Mouse (Mus musculus) brain, embryonic 18.5 days (tissue): ENCODE data around the gene Ncbp1.
"Not testable (repeated sequence)": the region's sequence is repeated elsewhere in the genome, so short reads cannot be mapped to it uniquely, and the experiment has no call there.

Experiments
- DNase-seq: peaks from one replicate; pipeline ENCODE4 v3.0.0-alpha.2; 2012; ENCODE audit warnings: low read depth, low spot score

Gene Ncbp1

DNA sequence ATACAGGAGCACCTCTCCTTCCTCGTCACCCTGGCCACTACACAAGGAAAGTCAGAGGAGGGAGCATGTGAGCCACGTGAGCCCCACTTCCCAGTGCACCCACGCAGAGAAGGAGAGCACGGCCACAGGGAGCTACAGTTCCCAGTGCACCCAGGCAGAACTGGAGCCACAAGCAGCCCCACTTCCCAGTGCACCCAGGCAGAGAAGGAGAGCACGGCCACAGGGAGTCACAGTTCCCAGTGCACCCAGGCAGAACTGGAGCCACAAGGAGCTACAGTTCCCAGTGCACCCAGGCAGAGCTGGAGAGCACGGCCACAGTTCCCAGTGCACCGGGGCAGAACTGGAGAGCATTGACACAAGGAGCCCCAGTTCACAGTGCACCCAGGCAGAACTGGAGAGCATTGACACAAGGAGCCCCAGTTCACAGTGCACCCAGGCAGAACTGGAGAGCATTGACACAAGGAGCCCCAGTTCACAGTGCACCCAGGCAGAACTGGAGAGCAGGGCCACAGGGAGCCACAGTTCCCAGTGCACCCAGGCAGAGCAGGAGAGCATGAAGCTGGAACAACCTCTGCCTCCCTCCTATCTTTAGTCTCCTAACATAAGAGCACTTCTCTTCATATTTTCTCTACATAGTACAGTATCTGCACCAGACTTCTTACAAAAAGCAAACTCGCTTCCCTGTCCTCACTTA lies 9.0 kb upstream of the Ncbp1 start:
- DNase-seq = no peak

DNA sequence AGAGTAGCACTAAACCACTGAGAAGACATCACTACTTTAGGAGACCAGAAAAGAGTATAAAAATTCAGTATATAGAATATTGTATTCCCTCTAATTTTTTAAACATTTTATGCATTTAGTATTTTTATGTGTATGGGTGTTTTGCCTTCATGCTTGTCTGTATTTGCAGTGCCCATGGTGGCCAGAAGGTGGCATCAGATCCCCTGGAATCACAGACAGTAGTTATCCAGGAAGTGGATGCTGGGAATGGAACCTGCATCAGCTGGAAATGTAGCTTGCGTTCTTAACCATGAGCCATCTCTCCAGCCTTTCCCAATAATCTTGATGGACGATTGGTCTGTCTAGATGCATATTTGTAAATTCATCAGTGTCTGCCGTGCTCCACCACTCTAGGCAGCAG lies 8.2 kb upstream of the Ncbp1 start:
- DNase-seq = no peak

DNA sequence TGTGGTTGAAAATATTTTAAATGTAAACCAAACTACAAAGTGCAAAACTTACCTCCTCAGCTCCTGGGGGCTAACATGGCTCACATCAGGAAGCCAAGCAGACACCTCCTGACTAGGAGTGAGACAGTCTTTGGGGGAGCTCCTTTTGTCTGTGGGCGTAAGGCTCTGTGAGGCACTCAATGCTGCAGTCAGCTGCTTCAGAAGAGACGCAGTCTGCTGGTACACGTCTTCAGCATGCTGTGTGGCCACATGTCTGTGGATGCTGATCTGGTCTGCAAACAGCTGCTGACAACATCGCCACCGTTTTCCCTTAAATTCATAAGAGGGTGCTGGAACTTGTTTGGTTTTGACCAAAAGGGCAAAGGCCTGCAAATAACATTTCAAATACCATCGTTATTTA lies 6.6 kb upstream of the Ncbp1 start:
- no peak for DNase-seq

DNA sequence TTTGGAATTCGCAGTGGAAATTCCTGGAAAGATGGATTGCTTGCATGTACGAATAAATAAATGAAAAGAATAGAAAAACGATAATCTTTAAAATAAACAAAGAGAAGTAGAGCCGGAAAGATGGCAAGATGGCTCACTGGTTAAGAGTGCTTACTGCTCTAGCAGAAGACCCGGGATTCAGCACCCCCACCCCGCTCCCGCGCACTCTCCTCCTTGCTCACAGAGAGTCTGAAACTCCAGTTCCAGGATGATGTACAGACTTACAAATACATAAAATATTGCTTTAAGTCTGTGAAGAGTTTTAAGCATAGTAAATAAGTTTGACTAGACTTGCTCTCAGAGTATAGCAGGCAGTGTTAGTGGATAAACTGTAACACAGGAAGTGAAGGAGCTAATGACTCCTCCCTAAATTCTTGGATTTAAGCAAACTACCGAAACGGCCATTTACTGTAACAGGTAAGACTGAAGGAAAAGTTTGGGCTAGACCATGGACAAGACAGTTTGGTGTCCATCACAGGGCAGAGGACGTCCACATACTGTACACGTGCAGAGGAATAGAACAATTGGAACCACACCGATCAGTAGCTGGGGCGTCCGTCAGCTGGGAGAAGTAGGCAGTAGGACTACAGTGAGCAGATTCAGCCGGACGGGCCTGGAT lies 655 bp upstream of the Ncbp1 start:
- peak; percentile 10 for DNase-seq

DNA sequence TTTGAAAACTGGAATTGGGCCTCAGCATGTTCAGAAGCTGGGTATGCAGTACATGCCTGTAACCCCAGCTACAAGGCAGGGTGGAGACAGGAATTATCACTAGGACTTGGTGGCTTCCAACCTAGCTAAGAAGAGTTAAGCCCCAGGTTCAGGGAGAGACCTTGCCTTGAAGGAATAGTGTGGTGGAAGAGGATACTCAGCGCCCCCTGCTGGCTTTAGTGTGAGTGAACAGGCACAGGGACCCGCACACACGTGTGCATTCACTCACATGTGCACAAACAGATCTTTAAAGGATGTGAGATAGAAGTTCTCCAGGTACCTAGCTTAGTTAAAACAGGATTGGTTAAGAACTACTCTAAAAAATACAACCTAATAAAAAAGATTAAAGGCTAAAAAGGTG lies 5.9 kb downstream of the Ncbp1 start:
- DNase-seq = no peak

DNA sequence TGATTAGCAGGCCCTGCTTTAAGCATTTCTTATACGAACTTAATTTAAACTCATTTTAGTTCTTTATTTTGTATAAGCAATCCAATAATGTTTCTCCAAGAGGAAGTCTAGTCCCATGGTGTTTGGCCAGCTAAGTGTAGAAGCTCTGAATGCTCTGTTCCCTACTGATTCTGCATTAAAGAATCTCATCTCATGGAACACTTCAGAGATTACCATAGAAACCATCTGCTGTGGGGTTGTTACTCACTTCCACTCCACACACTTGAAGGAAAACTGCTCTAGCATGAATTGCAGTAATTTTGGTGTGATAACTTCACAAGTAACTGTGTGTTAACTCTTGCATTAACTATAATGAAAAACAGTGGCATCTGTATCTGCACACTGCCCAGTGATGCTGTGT lies 8.5 kb downstream of the Ncbp1 start:
- DNase-seq = no peak

DNA sequence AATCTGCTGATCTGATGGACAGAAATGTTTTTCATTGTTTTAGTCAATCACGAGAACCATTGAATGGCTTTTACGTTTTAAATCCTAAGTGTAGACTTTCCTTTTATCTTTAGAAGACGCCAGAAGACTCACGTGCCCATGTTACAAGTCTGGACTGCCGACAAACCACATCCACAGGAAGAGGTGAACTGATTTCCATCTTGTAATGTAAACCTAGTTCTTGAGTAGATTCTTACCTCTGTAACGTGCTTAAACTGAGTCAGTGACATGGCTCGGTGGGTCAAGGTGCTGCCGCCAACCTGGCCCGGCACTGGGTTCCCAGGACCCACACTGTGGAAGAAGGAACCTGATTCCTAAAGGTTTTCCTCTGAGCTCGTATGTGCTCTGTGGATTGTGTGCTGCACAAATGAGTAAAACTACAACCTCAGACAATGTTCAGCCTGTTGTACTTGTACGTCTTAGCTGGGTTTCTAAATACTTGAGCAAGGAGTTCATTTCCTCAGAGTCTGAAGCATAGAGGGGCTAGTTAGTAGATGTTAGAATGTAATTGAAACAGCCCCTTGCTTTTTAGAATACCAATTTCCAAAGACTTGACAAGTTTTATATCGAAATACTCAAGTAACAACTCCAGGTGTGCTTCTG lies 13.6 kb downstream of the Ncbp1 start:
- no peak for DNase-seq

DNA sequence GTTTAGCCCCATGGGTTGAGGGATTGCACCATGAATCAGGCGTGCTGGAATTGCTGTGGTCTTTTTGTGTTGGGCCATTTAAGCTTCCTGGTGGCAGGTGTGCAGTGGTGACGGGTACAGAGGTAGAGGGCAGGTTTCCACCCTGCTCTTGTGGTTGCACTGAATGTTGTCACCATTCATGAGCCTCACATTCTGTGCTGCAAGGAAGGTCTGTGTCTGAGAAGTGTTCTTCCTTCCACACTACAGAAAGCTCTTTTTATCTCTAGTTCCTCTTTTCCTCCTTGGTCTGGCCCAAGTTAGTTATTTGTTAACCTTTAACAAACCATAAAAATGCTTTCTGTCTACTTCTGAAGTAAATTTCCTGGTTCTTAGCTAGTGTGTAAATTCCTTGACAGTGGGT lies 25.6 kb downstream of the Ncbp1 start:
- no peak for DNase-seq

DNA sequence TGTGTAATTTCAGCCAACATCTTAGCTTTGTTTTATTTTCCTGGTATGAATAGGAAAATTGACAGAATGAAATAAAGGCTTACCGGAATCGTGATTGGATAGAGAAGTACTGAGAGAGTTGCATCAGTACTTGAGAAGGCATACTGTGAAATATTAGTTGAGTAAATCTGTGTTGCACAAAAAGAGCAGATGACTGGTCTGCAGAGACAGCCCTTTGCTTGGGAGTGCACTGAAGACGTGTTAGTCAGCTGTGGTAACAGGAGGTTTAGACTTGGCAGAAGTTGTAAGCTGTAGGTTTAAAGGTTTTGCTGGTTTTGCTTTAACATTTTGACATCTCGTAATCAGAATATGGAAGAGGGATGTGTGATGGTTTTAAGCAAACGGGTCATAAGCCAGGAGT lies 27.4 kb downstream of the Ncbp1 start:
- no peak for DNase-seq

DNA sequence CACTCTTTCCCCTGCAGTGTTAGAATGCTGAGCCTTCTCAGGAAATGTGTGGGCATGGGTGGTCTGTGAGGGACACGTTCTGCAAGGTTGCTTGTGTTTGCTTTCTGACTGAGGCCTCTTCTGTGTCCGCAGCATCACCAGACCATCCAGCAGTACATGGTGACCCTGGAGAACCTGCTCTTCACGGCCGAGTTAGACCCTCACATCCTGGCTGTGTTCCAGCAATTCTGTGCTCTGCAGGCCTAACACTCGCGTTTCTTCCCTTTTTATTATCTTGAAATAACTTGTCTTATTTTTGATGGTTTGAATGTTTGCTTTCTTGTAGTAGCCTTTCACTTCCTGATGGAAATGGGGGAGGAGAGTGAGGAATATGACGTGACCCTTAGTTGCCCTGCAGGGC lies 33.3 kb downstream of the Ncbp1 start:
- no peak for DNase-seq

DNA sequence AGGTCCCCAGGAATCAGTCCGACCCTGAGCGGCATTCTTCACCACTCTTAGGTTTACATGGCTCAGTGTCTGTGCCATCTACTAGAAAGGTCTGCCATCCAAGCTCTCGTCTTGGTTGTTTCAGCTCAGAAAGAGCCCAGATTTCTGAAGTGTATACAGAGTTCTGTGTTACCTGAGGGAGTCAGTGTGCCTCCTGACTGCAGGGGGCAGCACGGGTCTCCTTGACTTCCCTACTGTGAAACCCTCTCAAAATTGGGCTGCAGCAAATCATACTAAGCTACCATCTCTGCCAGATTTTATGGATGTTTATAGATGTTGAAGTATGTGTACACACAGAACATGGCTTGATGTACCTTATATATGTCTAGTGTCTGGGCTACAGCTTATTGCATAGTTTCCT lies 37.9 kb downstream of the Ncbp1 start:
- no peak for DNase-seq

DNA sequence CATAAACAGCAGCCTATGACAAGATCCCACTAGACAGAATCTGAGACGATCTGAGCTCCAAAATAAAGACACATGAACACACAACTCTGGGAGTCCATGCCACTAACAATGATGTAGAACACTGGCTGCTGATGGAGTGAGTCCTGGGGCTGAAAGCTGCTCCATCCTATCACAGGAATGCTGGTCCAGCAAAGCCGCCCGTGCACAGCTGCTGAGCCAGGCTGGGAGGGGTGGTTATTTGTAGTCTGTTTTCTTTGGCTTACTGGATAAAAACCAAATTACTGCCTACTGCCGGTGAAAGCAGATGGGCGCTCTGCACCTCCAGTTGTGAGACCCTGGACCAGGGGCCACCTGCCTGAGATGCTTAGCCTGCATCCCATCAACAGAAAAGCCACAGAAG lies 38.6 kb downstream of the Ncbp1 start:
- no peak for DNase-seq

DNA sequence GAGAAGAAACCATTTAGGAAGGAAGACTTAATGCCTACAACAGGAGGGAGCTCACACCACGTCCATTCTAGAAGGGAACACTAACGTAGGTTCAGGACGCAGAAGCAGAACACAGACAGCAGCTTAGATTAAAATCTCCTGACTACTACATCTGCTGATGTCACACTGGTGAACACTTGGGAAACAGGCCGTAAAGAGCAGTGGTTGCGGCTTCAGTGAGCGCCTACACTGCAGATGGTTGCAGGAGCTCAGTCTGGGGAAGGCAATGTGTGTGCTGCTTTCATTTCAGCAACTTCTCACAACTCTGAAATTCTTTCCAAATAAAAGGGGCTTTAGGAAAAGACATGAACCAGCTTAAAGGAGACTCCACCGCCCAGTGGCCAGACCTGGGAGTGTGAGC lies 39.1 kb downstream of the Ncbp1 start:
- DNase-seq = no peak

DNA sequence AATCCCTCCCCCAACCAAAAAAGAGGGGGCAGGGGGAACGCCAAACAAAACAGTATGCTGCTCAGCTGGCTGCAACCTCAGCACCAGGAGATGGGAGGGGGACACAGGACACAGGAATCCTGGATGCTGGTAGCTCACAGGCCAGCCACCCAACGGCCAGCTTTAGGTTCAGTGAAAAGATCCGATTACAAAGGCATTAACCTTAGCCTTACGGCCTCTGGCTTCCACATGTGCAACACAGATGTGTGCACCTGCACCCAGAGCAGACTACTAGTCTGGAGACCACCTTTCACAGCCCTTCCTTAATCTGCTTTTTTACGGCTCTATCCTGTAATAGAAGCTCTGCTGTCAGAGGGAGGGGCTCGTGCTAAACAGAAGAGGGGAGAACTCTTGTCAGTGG lies 42.8 kb downstream of the Ncbp1 start:
- no peak for DNase-seq

DNA sequence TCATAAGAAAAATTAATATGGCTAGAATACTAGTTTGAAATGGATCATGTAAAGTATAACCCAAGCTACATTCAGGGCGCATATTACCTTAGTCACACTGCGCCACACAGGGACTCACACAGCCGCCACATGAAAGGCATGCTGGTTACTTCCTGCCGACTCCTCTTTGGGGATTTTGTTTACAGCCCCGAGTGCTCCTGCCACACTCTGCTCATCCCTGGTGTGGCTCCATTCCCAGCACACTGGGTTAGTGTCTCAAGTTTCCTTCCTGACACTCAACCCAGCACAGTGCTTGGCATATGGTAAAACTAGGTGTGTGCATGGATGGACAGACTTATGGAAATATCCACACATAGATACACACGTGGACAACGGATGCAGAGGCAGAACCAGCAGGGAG lies 43.8 kb downstream of the Ncbp1 start:
- no peak for DNase-seq

DNA sequence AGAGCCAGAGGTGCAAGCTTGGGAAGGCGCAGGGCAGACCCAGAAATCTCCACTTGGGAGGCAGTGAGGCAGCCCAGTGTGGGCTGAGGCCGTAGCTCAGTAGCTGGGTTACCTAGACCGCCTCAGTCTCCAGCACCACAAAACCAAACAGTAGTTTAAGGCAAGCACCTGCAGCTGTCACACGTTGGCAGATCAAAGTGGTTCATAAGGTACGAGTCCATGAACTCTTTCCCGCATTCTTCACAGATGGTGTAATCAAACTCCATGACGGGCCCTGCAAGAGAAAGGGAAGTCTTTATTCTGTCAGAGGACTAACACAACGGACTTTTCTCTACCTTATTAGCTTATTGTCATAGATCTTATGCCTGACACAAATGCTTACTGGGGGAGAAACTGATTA lies 47.0 kb downstream of the Ncbp1 start:
- no peak for DNase-seq

DNA sequence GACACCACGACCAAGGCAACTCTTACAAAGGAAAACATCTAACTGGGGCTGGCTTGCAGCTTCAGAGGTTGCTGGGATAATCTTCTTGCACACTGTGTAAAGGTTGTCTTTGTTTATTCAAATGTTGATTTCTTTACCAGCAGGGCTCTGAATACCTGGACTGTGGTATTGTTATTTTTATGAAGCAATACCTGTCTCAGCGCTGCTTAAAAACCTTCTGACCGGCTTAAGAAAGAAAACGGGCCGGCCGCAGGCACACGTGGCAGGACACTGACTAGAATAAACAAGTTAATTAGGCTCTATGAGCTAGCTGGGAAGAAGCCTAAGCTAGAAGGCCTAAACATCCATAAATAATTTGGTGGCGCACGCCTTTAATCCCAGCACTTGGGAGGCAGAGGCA lies 47.5 kb downstream of the Ncbp1 start:
- DNase-seq = no peak

DNA sequence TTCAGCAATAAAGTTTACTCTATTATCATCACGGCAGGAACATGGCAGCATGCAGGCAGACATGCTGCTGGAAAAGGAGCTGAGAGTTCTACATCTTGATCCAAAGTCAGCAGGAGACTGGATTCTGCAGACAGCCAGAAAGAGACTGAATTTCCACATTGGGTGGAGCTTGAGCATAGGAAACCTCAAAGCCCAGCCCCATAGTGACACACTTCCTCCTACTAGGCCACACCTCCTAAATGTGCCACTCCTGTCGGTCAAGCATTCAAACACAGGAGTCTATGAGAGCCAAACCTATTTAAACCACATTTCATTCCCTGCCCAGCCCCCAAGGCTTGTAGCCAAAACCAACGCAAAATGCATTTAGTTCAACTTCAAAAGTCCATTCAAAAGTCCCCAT lies 48.1 kb downstream of the Ncbp1 start:
- DNase-seq = no peak

DNA sequence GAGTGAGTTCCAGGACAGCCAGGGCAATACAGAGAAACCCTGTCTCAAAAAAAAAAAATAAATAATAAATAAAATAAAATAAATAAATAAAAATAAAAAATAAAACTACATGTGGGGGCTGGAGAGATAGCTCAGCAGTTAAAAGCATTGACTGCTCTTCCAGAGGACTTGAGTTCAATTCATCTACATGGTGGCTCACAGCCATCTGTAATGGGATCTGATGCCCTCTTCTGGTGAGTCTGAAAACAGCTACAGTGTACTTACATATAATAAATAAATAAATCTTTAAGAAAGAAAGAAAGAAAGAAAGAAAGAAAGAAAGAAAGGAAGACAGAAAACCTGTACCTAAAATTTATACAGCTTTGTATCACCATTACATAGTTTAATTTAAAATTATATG lies 53.6 kb downstream of the Ncbp1 start:
- not testable (repeated sequence) for DNase-seq

DNA sequence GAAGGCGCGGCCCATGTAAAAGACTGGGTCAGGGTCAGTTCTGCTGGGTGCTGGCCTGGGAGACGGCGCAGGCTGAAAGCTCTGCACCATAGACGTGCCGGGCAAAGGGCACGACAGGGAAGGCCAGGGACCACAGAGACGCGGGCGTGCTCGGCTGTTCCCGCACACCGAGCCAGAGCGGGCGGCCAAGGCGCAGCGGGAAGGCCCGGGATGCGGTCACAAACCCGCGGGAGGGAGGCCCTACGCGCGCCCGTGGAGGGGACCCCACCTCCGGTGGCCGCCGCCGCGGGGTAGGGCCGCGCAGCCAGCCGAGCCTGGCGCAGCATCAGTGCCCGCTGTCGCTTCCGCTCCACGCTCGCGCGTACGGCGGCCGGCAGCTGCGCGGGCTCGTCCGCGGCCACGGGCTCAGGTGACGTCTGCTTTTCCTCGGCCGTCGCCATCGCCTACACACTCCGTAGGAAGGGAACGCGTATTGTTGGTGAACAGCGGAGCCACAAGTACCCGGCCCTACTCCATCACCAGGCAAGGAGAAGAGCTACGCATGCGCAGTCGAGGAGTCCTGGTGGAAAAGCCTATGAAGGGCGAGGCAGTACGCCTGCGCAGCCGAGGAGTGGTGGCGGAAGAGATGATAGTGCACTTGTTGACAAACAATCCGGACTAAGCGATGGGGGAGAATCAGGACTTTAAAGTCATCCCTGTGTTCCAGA lies 57.5 kb downstream of the Ncbp1 start, which contains the start of gene Xpa:
Xpa (minus strand) TSS at position 531 of the 707 bp plus-strand sequence.
- peak; percentile 93 for DNase-seq

DNA sequence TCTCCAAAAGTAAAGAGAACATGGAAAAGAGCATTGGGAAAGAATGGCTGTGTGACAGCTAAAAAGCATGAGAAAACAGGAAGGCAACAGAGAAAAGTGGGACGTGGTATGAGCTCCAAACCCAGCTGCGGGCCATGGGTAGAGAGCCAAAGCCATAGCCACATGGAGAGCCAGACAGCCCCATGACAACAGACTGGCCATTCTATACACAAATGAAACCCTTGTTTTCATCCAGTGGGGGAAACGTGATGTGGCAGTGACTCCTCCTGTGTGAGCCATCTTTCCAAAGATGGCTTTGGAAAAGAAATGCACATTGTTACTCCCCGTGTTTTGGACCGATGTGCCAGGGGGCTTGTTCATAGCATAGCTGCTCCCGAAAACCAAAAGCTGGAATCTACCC lies 58.1 kb downstream of the Ncbp1 start:
- DNase-seq = no peak

DNA sequence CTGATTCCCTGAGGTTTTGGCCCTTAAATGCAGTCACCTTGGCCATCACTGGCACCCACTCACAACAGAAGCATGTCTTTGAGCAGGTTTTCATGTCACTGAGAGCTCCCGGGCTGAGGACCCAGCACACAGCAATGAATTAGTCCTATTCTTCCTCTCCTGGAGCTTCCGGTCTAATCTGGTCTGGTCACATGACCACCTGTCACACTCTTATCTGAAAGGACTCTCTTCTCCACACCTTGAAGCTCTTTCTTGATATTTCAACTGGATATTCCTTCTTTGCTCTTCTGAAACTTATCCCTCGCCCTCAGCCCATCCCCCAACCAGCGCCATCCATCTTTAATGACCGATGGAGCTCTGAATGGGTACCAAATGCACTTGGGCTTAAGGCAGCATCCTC lies 59.7 kb downstream of the Ncbp1 start:
- DNase-seq = no peak
